Mouse (Mus musculus): ENCODE measurements around the gene Bco2. TPM values are rescaled to one million over a fixed set of nuclear protein-coding genes. Genes with fewer than 3 reads are reported as not detected.
A peak's percentile ranks its signal among the peaks of the same experiment; 100 is the strongest.

The Bco2 gene
- polyA plus RNA-seq, 1 experiment from 2014 or later = 0.87 TPM

- Histone ChIP-seq H3K9ac (ENCODE audit: low read depth, low read length) (peak within 1 kb of the TSS; percentile 89), H3K27ac (ENCODE audit: low read length) (peak within 1 kb of the TSS; percentile 85), H3K27me3 (ENCODE audit: control insufficient read depth, insufficient read depth, low read depth, low read length) (no peaks in the 10 kb centered on the region), H3K4me3 (ENCODE audit: low read depth, low read length) (peak within 1 kb of the TSS; percentile 91), H3K9me3 (replicated peaks; ENCODE audit: control insufficient read depth, low read length) (no peaks in the 10 kb centered on the region), H3K36me3 (ENCODE audit: control insufficient read depth, insufficient read depth) (no peaks in the 10 kb centered on the region), H3K4me2 (ENCODE audit: low read depth, low read length) (peak within 1 kb of the TSS; percentile 94), H3K4me1 (ENCODE audit: control insufficient read depth, low read depth, low read length) (peaks cover 14% of the 10 kb centered on the region)
- WGBS (ENCODE audit: insufficient replicate concordance) = under 1% methylated on average over 54 of the region's 54 CpGs
- peak; percentile 98 for ATAC-seq (ENCODE audit: low read depth)
Measured at GRCm38 (mm10) chr9:50528293-50528892, 26.6 kb downstream of the Bco2 start, which contains the start of gene Pts. TSS of gene Pts (minus strand) at chr9:50528724.

- Histone ChIP-seq H3K27ac (ENCODE audit: low read length) (peak overlapping the region; percentile 5; the same call in 1 of the 2 replicates), H3K4me3 (ENCODE audit: low read depth, low read length) (peak overlapping the region; percentile 91)
- ATAC-seq (ENCODE audit: low read depth) = no peak
Measured at GRCm38 (mm10) chr9:50527860-50528259, 27.1 kb downstream of the Bco2 start.

DNA sequence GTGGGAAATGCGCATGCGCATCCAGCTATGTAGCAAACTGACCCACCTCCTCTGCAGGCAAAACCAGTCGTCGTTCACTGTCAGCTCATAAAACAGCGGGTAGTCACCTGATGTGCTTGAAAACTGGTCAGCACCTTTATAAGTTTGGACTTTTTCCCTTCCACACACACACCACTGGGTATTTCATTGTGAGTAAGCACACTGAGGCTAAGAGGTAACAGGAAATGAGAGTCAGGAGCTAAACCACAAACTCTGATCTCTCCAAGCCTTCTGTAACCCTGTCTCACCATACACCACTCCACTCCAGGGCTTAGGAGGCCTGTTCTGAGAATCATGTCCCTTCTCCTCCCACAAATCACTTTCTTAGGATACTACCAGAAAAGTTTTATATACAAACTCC, 29.4 kb downstream of the Bco2 start:
- Histone ChIP-seq H3K9ac (ENCODE audit: low read depth, low read length) (no peak overlapping the region), H3K27me3 (ENCODE audit: control insufficient read depth, insufficient read depth, low read depth, low read length) (no peaks in the 10 kb centered on the region), H3K4me1 (ENCODE audit: control insufficient read depth, low read depth, low read length) (peaks cover 12% of the 10 kb centered on the region), H3K4me3 (ENCODE audit: low read depth, low read length) (no peak overlapping the region), H3K9me3 (replicated peaks; ENCODE audit: control insufficient read depth, low read length) (no peaks in the 10 kb centered on the region), H3K27ac (ENCODE audit: low read length) (no peak overlapping the region), H3K36me3 (ENCODE audit: control insufficient read depth, insufficient read depth) (no peaks in the 10 kb centered on the region; the same call in none of the 2 replicates), H3K4me2 (ENCODE audit: low read depth, low read length) (no peak overlapping the region)
- ATAC-seq (ENCODE audit: low read depth) = no peak
- 57% methylated on average over 5 of the region's 5 CpGs for WGBS (ENCODE audit: insufficient replicate concordance)

More at GRCm38 (mm10) chr9:50527860-50528259, 27.1 kb downstream of the Bco2 start:
- WGBS (ENCODE audit: insufficient replicate concordance) = 28% methylated on average over 7 of the region's 7 CpGs
- Histone ChIP-seq H3K9me3 (replicated peaks; ENCODE audit: control insufficient read depth, low read length) (no peaks in the 10 kb centered on the region), H3K4me2 (ENCODE audit: low read depth, low read length) (peak overlapping the region; percentile 94), H3K27me3 (ENCODE audit: control insufficient read depth, insufficient read depth, low read depth, low read length) (no peaks in the 10 kb centered on the region), H3K9ac (ENCODE audit: low read depth, low read length) (peak overlapping the region; percentile 89), H3K4me1 (ENCODE audit: control insufficient read depth, low read depth, low read length) (peaks cover 12% of the 10 kb centered on the region), H3K36me3 (ENCODE audit: control insufficient read depth, insufficient read depth) (no peaks in the 10 kb centered on the region)

GRCm38 (mm10) chr9:50524936-50525335, 30.0 kb downstream of the Bco2 start:
- ATAC-seq (ENCODE audit: low read depth) = no peak
- Histone ChIP-seq H3K4me2 (ENCODE audit: low read depth, low read length) (no peak overlapping the region), H3K4me1 (ENCODE audit: control insufficient read depth, low read depth, low read length) (peaks cover 12% of the 10 kb centered on the region), H3K27me3 (ENCODE audit: control insufficient read depth, insufficient read depth, low read depth, low read length) (no peaks in the 10 kb centered on the region), H3K36me3 (ENCODE audit: control insufficient read depth, insufficient read depth) (no peaks in the 10 kb centered on the region; the same call in none of the 2 replicates), H3K9me3 (replicated peaks; ENCODE audit: control insufficient read depth, low read length) (no peaks in the 10 kb centered on the region), H3K4me3 (ENCODE audit: low read depth, low read length) (no peak overlapping the region), H3K27ac (ENCODE audit: low read length) (no peak overlapping the region), H3K9ac (ENCODE audit: low read depth, low read length) (no peak overlapping the region)
- 74% methylated on average over 5 of the region's 5 CpGs for WGBS (ENCODE audit: insufficient replicate concordance)

GRCm38 (mm10) chr9:50522574-50522973, 32.4 kb downstream of the Bco2 start:
- Histone ChIP-seq H3K9me3 (replicated peaks; ENCODE audit: control insufficient read depth, low read length) (no peaks in the 10 kb centered on the region), H3K36me3 (ENCODE audit: control insufficient read depth, insufficient read depth) (no peaks in the 10 kb centered on the region; the same call in none of the 2 replicates), H3K27ac (ENCODE audit: low read length) (no peak overlapping the region), H3K4me1 (ENCODE audit: control insufficient read depth, low read depth, low read length) (peaks cover 7% of the 10 kb centered on the region; the same call in 1 of the 2 replicates), H3K4me3 (ENCODE audit: low read depth, low read length) (no peak overlapping the region), H3K27me3 (ENCODE audit: control insufficient read depth, insufficient read depth, low read depth, low read length) (no peaks in the 10 kb centered on the region), H3K9ac (ENCODE audit: low read depth, low read length) (no peak overlapping the region), H3K4me2 (ENCODE audit: low read depth, low read length) (no peak overlapping the region)
- 57% methylated on average over 5 of the region's 5 CpGs for WGBS (ENCODE audit: insufficient replicate concordance)
- ATAC-seq (ENCODE audit: low read depth) = no peak

GRCm38 (mm10) chr9:50521562-50521961, 33.4 kb downstream of the Bco2 start:
- 33% methylated on average over 2 of the region's 2 CpGs for WGBS (ENCODE audit: insufficient replicate concordance)
- Histone ChIP-seq H3K9me3 (replicated peaks; ENCODE audit: control insufficient read depth, low read length) (no peaks in the 10 kb centered on the region), H3K27me3 (ENCODE audit: control insufficient read depth, insufficient read depth, low read depth, low read length) (no peaks in the 10 kb centered on the region), H3K9ac (ENCODE audit: low read depth, low read length) (no peak overlapping the region), H3K4me1 (ENCODE audit: control insufficient read depth, low read depth, low read length) (no peaks in the 10 kb centered on the region; the same call in 1 of the 2 replicates), H3K4me3 (ENCODE audit: low read depth, low read length) (no peak overlapping the region), H3K4me2 (ENCODE audit: low read depth, low read length) (no peak overlapping the region), H3K36me3 (ENCODE audit: control insufficient read depth, insufficient read depth) (no peaks in the 10 kb centered on the region; the same call in none of the 2 replicates), H3K27ac (ENCODE audit: low read length) (no peak overlapping the region)
- no peak for ATAC-seq (ENCODE audit: low read depth)

GRCm38 (mm10) chr9:50520748-50521147, 34.2 kb downstream of the Bco2 start:
- Histone ChIP-seq H3K4me2 (ENCODE audit: low read depth, low read length) (no peak overlapping the region), H3K27me3 (ENCODE audit: control insufficient read depth, insufficient read depth, low read depth, low read length) (no peaks in the 10 kb centered on the region), H3K4me1 (ENCODE audit: control insufficient read depth, low read depth, low read length) (no peaks in the 10 kb centered on the region), H3K36me3 (ENCODE audit: control insufficient read depth, insufficient read depth) (no peaks in the 10 kb centered on the region; the same call in none of the 2 replicates), H3K4me3 (ENCODE audit: low read depth, low read length) (no peak overlapping the region), H3K27ac (ENCODE audit: low read length) (no peak overlapping the region), H3K9me3 (replicated peaks; ENCODE audit: control insufficient read depth, low read length) (no peaks in the 10 kb centered on the region), H3K9ac (ENCODE audit: low read depth, low read length) (no peak overlapping the region)
- WGBS (ENCODE audit: insufficient replicate concordance) = 24% methylated on average over 6 of the region's 6 CpGs
- no peak for ATAC-seq (ENCODE audit: low read depth)

DNA sequence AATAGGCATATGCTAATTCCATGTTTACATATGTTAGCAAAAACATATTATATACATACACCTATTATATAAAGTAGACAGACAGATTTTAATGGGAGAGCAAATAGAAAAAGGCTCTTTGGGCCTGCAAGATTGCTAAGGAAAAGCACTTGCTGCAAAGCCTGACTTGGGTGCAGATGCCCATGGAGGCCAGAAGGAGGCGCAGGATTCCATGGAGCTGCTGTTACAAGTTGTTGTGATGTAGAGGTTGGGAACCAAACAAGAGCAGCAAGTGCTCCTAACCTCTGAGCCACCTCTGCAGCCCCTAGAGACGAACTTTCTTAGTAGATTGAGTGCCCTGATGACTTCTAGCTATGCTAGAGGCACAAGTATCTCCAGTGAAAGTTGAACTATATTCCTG, 36.2 kb downstream of the Bco2 start:
- Histone ChIP-seq H3K4me3 (ENCODE audit: low read depth, low read length) (no peak overlapping the region), H3K36me3 (ENCODE audit: control insufficient read depth, insufficient read depth) (no peaks in the 10 kb centered on the region; the same call in none of the 2 replicates), H3K9me3 (replicated peaks; ENCODE audit: control insufficient read depth, low read length) (no peaks in the 10 kb centered on the region), H3K9ac (ENCODE audit: low read depth, low read length) (no peak overlapping the region), H3K4me1 (ENCODE audit: control insufficient read depth, low read depth, low read length) (no peaks in the 10 kb centered on the region), H3K4me2 (ENCODE audit: low read depth, low read length) (no peak overlapping the region), H3K27ac (ENCODE audit: low read length) (no peak overlapping the region), H3K27me3 (ENCODE audit: control insufficient read depth, insufficient read depth, low read depth, low read length) (no peaks in the 10 kb centered on the region)
- no peak for ATAC-seq (ENCODE audit: low read depth)
- 29% methylated on average over 2 of the region's 2 CpGs for WGBS (ENCODE audit: insufficient replicate concordance)

GRCm38 (mm10) chr9:50515462-50515861, 39.5 kb downstream of the Bco2 start:
- no peak overlapping the region for H3K4me2 ChIP-seq (ENCODE audit: low read depth, low read length)
- no peaks in the 10 kb centered on the region for H3K9me3 ChIP-seq (replicated peaks; ENCODE audit: control insufficient read depth, low read length)
- ATAC-seq (ENCODE audit: low read depth) = no peak
- H3K4me1 ChIP-seq (ENCODE audit: control insufficient read depth, low read depth, low read length) = no peaks in the 10 kb centered on the region
- no peaks in the 10 kb centered on the region for H3K27me3 ChIP-seq (ENCODE audit: control insufficient read depth, insufficient read depth, low read depth, low read length)
- H3K4me3 ChIP-seq (ENCODE audit: low read depth, low read length) = no peak overlapping the region
- H3K9ac ChIP-seq (ENCODE audit: low read depth, low read length) = no peak overlapping the region
- H3K27ac ChIP-seq (ENCODE audit: low read length) = no peak overlapping the region
- 46% methylated on average over 5 of the region's 5 CpGs for WGBS (ENCODE audit: insufficient replicate concordance)
- no peaks in the 10 kb centered on the region for H3K36me3 ChIP-seq (ENCODE audit: control insufficient read depth, insufficient read depth)

Measured in liver, embryonic 16.5 days (tissue).